Mouse (Mus musculus): ENCODE data around the gene Cldn24. TPM values are rescaled to one million over a fixed set of nuclear protein-coding genes. Genes with fewer than 3 reads are reported as not detected.

Cldn24 gene
- polyA plus RNA-seq, 1 experiment from 2014 or later, result not detected

GRCm38 (mm10) chr8:47866568-47866967 is 44.6 kb downstream of the Cldn24 start:
- no peak overlapping the region for H3K4me3 ChIP-seq
- H3K9ac ChIP-seq, result no peak overlapping the region
- H3K4me1 ChIP-seq, result no peaks in the 10 kb centered on the region; the same call in 1 of the 2 replicates
- H3K27me3 ChIP-seq, result no peaks in the 10 kb centered on the region
- no peak for ATAC-seq (ENCODE audit: insufficient number of reproducible peaks, insufficient read depth, low FRiP score, low TSS enrichment)
- no peaks in the 10 kb centered on the region for H3K9me3 ChIP-seq
- H3K27ac ChIP-seq, result no peak overlapping the region
- 87% methylated on average over 8 of the region's 8 CpGs for WGBS
- peaks cover 53% of the 10 kb centered on the region for H3K36me3 ChIP-seq
- no peak overlapping the region for H3K4me2 ChIP-seq (replicated peaks)

DNA sequence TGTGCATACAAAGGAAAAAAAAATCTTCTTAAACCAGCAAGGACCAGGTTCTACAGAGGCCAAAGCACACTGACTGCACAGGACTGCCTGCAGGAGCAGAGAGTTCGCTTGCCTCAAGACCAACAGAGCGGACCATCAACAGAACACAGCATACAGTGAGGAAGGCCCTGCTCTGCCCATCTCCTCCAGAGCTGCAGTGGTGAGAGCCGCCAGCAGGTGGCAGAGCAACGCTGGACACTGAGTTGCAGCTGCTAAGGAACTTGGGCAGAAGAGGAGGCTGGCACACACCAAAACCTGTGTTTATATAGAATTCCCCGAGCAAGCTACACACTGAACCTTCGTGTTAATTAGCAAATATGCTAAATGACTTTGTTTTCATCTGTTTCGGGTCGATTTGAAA is 45.1 kb downstream of the Cldn24 start:
- H3K36me3 ChIP-seq, result peaks cover 49% of the 10 kb centered on the region
- peak; percentile 38; the same call in 1 of the 2 replicates for ATAC-seq (ENCODE audit: insufficient number of reproducible peaks, insufficient read depth, low FRiP score, low TSS enrichment)
- WGBS, result 31% methylated on average over 8 of the region's 8 CpGs
- H3K9ac ChIP-seq, result no peak overlapping the region
- no peak overlapping the region for H3K4me2 ChIP-seq (replicated peaks)
- H3K27ac ChIP-seq, result no peak overlapping the region
- no peaks in the 10 kb centered on the region; the same call in 1 of the 2 replicates for H3K4me1 ChIP-seq
- no peak overlapping the region for H3K4me3 ChIP-seq
- no peaks in the 10 kb centered on the region for H3K9me3 ChIP-seq
- no peaks in the 10 kb centered on the region for H3K27me3 ChIP-seq

Other genes with a start within 250 kb of the Cldn24 start
- 16.6 and 18.9 TPM in 2 replicates for gene Ing2, start 146.6 kb upstream of the Cldn24 start, polyA plus RNA-seq (2016; fragmentation: Nextera tagmentation; extraction: Ambion mirVana)
- 32.6 and 33.5 TPM in 2 replicates for gene Cdkn2aip, start 108.2 kb upstream of the Cldn24 start, polyA plus RNA-seq (2016; fragmentation: Nextera tagmentation; extraction: Ambion mirVana)
- not detected in 2 replicates for gene Cldn22, start 2.3 kb downstream of the Cldn24 start, polyA plus RNA-seq (2016; fragmentation: Nextera tagmentation; extraction: Ambion mirVana)
- 17.8 and 18.6 TPM in 2 replicates for gene Wwc2, start 168.8 kb downstream of the Cldn24 start, polyA plus RNA-seq (2016; fragmentation: Nextera tagmentation; extraction: Ambion mirVana)

All from embryonic facial prominence, embryonic 12.5 days (tissue).